Mouse (Mus musculus) neural tube, embryonic 13.5 days (tissue): ENCODE data around the gene Hivep3. TPM values are rescaled to one million over a fixed set of nuclear protein-coding genes. Genes with fewer than 3 reads are reported as not detected.

Experiments used
- ATAC-seq: fragments of 200-750 bp; cut with Nextera tagmentation; 2 replicates; pipeline ENCODE4 v1.8.0; 2017; ENCODE audit warnings: low read depth, mild to moderate bottlenecking, moderate TSS enrichment, moderate library complexity
- H3K27ac ChIP-seq: fragments of 300-500 bp; sonication (generic); replicated peaks from 2 replicates; pipeline ENCODE4 v1.5.1; 2015; ENCODE audit warnings: moderate library complexity, mild to moderate bottlenecking, inconsistent platforms
- H3K27me3 ChIP-seq: fragments of 300-500 bp; sonication (generic); 2 replicates; pipeline ENCODE4 v1.6.1; 2015; ENCODE audit warnings: mild to moderate bottlenecking, inconsistent platforms
- H3K36me3 ChIP-seq: fragments of 300-500 bp; sonication (generic); 2 replicates; pipeline ENCODE4 v1.6.1; 2015; ENCODE audit warnings: mild to moderate bottlenecking, inconsistent platforms
- H3K4me1 ChIP-seq: fragments of 300-500 bp; sonication (generic); replicated peaks from 2 replicates; pipeline ENCODE4 v1.6.1; 2015; ENCODE audit warnings: inconsistent platforms
- H3K4me2 ChIP-seq: fragments of 300-500 bp; sonication (generic); 2 replicates; pipeline ENCODE4 v1.6.1; 2015; ENCODE audit warnings: inconsistent platforms, mild to moderate bottlenecking, moderate library complexity
- H3K4me3 ChIP-seq: fragments of 300-500 bp; sonication (generic); 2 replicates; pipeline ENCODE4 v1.5.1; 2015; ENCODE audit warnings: mild to moderate bottlenecking, inconsistent platforms
- H3K9ac ChIP-seq: fragments of 300-500 bp; sonication (generic); 2 replicates; pipeline ENCODE4 v1.6.1; 2015; ENCODE audit warnings: moderate library complexity, mild to moderate bottlenecking, inconsistent platforms
- H3K9me3 ChIP-seq: fragments of 300-500 bp; sonication (generic); 2 replicates; pipeline ENCODE4 v1.6.1; 2016; ENCODE audit warnings: inconsistent platforms
- WGBS: fragments of 180-500 bp; shearing (Covaris S2); methylation state at CpG from one replicate; pipeline ENCODE4 v1.1.7; 2015; 5-methylcytosine and 5-hydroxymethylcytosine counted together
- polyA plus RNA-seq: library from polyadenylated mRNA; unstranded; fragments of >200 nt; fragmentation: Nextera tagmentation; extraction: Ambion mirVana; gene quantifications from 2 replicates; pipeline ENCODE4 v1.2.1, GENCODE M21; 2015

The Hivep3 gene
- polyA plus RNA-seq, 1 experiment from 2014 or later, result 20.6 TPM

- Histone ChIP-seq H3K9me3 (no peaks in the 10 kb centered on the region), H3K4me1 (peaks cover 12% of the 10 kb centered on the region), H3K36me3 (no peaks in the 10 kb centered on the region), H3K27me3 (peaks cover 6% of the 10 kb centered on the region; the same call in 1 of the 2 replicates), H3K4me3 (peak overlapping the region; percentile 19), H3K4me2 (peak overlapping the region; percentile 51), H3K9ac (peak overlapping the region; percentile 62), H3K27ac (no peak overlapping the region)
- 34% methylated on average over 3 of the region's 3 CpGs for WGBS
- peak; percentile 51 for ATAC-seq
These were observed 415.5 kb downstream of the Hivep3 start for GRCm38 (mm10) chr4:120149142-120149524.

- H3K36me3 ChIP-seq, result no peaks in the 10 kb centered on the region
- no peak overlapping the region for H3K4me2 ChIP-seq
- H3K4me3 ChIP-seq, result no peak overlapping the region
- H3K27me3 ChIP-seq, result peaks cover 6% of the 10 kb centered on the region; the same call in 1 of the 2 replicates
- no peaks in the 10 kb centered on the region for H3K9me3 ChIP-seq
- H3K9ac ChIP-seq, result no peak overlapping the region
- no peak for ATAC-seq
- H3K4me1 ChIP-seq, result peaks cover 12% of the 10 kb centered on the region
- no peak overlapping the region for H3K27ac ChIP-seq
- WGBS, result 54% methylated on average over 6 of the region's 6 CpGs
These were observed 416.8 kb downstream of the Hivep3 start for GRCm38 (mm10) chr4:120150345-120150920.

GRCm38 (mm10) chr4:120151906-120152305 is 418.3 kb downstream of the Hivep3 start:
- WGBS, result 85% methylated on average over 6 of the region's 6 CpGs
- no peak for ATAC-seq
- peaks cover 12% of the 10 kb centered on the region for H3K4me1 ChIP-seq
- no peaks in the 10 kb centered on the region for H3K9me3 ChIP-seq
- no peak overlapping the region for H3K9ac ChIP-seq
- H3K36me3 ChIP-seq, result no peaks in the 10 kb centered on the region
- H3K27ac ChIP-seq, result no peak overlapping the region
- peaks cover 6% of the 10 kb centered on the region; the same call in 1 of the 2 replicates for H3K27me3 ChIP-seq
- H3K4me3 ChIP-seq, result no peak overlapping the region
- no peak overlapping the region for H3K4me2 ChIP-seq

- no peak for ATAC-seq
- no peak overlapping the region for H3K27ac ChIP-seq
- 71% methylated on average over 4 of the region's 4 CpGs for WGBS
These were observed 419.1 kb downstream of the Hivep3 start for GRCm38 (mm10) chr4:120152648-120153047.

GRCm38 (mm10) chr4:120153736-120154135 is 420.2 kb downstream of the Hivep3 start:
- Histone ChIP-seq H3K9ac (no peak overlapping the region), H3K4me1 (peaks cover 5% of the 10 kb centered on the region), H3K4me2 (no peak overlapping the region), H3K27me3 (no peaks in the 10 kb centered on the region), H3K4me3 (no peak overlapping the region), H3K9me3 (no peaks in the 10 kb centered on the region), H3K36me3 (no peaks in the 10 kb centered on the region), H3K27ac (no peak overlapping the region)
- 91% methylated on average over 3 of the region's 3 CpGs for WGBS
- no peak for ATAC-seq

More at GRCm38 (mm10) chr4:120152648-120153047, 419.1 kb downstream of the Hivep3 start:
- H3K9ac ChIP-seq, result no peak overlapping the region
- H3K4me1 ChIP-seq, result peaks cover 12% of the 10 kb centered on the region
- H3K36me3 ChIP-seq, result no peaks in the 10 kb centered on the region
- no peak overlapping the region for H3K4me2 ChIP-seq
- no peaks in the 10 kb centered on the region for H3K9me3 ChIP-seq
- H3K4me3 ChIP-seq, result no peak overlapping the region
- peaks cover 4% of the 10 kb centered on the region; the same call in 1 of the 2 replicates for H3K27me3 ChIP-seq

GRCm38 (mm10) chr4:120158714-120159310 is 425.2 kb downstream of the Hivep3 start:
- Histone ChIP-seq H3K27me3 (peaks cover 13% of the 10 kb centered on the region), H3K4me3 (no peak overlapping the region), H3K27ac (no peak overlapping the region), H3K4me2 (no peak overlapping the region), H3K9ac (no peak overlapping the region), H3K36me3 (no peaks in the 10 kb centered on the region), H3K9me3 (no peaks in the 10 kb centered on the region), H3K4me1 (peaks cover 14% of the 10 kb centered on the region)
- WGBS, result 61% methylated on average over 5 of the region's 5 CpGs
- no peak for ATAC-seq

GRCm38 (mm10) chr4:120161166-120161949 is 427.8 kb downstream of the Hivep3 start, which contains the start of gene Edn2:
Gene Edn2, plus strand, starts transcription at chr4:120161206.
- Histone ChIP-seq H3K4me2 (no peak within 1 kb of the TSS), H3K36me3 (no peaks in the 10 kb centered on the region), H3K4me3 (no peak within 1 kb of the TSS), H3K4me1 (peaks cover 14% of the 10 kb centered on the region), H3K9ac (no peak within 1 kb of the TSS), H3K9me3 (no peaks in the 10 kb centered on the region), H3K27ac (no peak within 1 kb of the TSS), H3K27me3 (peaks cover 13% of the 10 kb centered on the region)
- 43% methylated on average over 29 of the region's 29 CpGs for WGBS
- 0 out of 2 replicates have a peak, but pooled peaks have one; percentile 40 for ATAC-seq

GRCm38 (mm10) chr4:120162586-120162985 is 429.0 kb downstream of the Hivep3 start:
- H3K9me3 ChIP-seq, result no peaks in the 10 kb centered on the region
- H3K4me2 ChIP-seq, result no peak overlapping the region
- peaks cover 14% of the 10 kb centered on the region for H3K4me1 ChIP-seq
- H3K9ac ChIP-seq, result no peak overlapping the region
- H3K27me3 ChIP-seq, result peaks cover 13% of the 10 kb centered on the region
- 92% methylated on average over 8 of the region's 8 CpGs for WGBS
- no peak overlapping the region for H3K27ac ChIP-seq
- H3K4me3 ChIP-seq, result no peak overlapping the region
- H3K36me3 ChIP-seq, result no peaks in the 10 kb centered on the region
- no peak for ATAC-seq

GRCm38 (mm10) chr4:120163242-120163641 is 429.7 kb downstream of the Hivep3 start:
- no peaks in the 10 kb centered on the region for H3K36me3 ChIP-seq
- H3K27ac ChIP-seq, result no peak overlapping the region
- no peaks in the 10 kb centered on the region for H3K9me3 ChIP-seq
- WGBS, result 59% methylated on average over 11 of the region's 11 CpGs
- H3K4me1 ChIP-seq, result peaks cover 14% of the 10 kb centered on the region
- no peak overlapping the region for H3K9ac ChIP-seq
- H3K27me3 ChIP-seq, result peaks cover 13% of the 10 kb centered on the region
- 0 out of 2 replicates have a peak, but pooled peaks have one; percentile 29 for ATAC-seq
- H3K4me2 ChIP-seq, result no peak overlapping the region
- H3K4me3 ChIP-seq, result no peak overlapping the region

- WGBS, result 93% methylated on average over 5 of the region's 5 CpGs
- ATAC-seq, result no peak
These were observed 430.7 kb downstream of the Hivep3 start for GRCm38 (mm10) chr4:120164316-120164715.

GRCm38 (mm10) chr4:120167778-120168177 is 434.2 kb downstream of the Hivep3 start:
- no peak overlapping the region for H3K27ac ChIP-seq
- no peak overlapping the region for H3K9ac ChIP-seq
- no peak overlapping the region for H3K4me2 ChIP-seq
- 75% methylated on average over 6 of the region's 6 CpGs for WGBS
- no peaks in the 10 kb centered on the region for H3K36me3 ChIP-seq
- no peaks in the 10 kb centered on the region for H3K27me3 ChIP-seq
- H3K4me3 ChIP-seq, result no peak overlapping the region
- H3K9me3 ChIP-seq, result no peaks in the 10 kb centered on the region
- H3K4me1 ChIP-seq, result peaks cover 37% of the 10 kb centered on the region
- no peak for ATAC-seq

More at GRCm38 (mm10) chr4:120164316-120164715, 430.7 kb downstream of the Hivep3 start:
- peaks cover 13% of the 10 kb centered on the region for H3K27me3 ChIP-seq
- no peaks in the 10 kb centered on the region for H3K9me3 ChIP-seq
- H3K27ac ChIP-seq, result no peak overlapping the region
- peaks cover 24% of the 10 kb centered on the region for H3K4me1 ChIP-seq
- no peaks in the 10 kb centered on the region for H3K36me3 ChIP-seq
- H3K4me2 ChIP-seq, result no peak overlapping the region
- no peak overlapping the region for H3K4me3 ChIP-seq
- no peak overlapping the region for H3K9ac ChIP-seq

- WGBS, result 90% methylated on average over 4 of the region's 4 CpGs
- Histone ChIP-seq H3K27me3 (no peaks in the 10 kb centered on the region), H3K4me2 (no peak overlapping the region), H3K4me3 (no peak overlapping the region), H3K9ac (no peak overlapping the region), H3K9me3 (no peaks in the 10 kb centered on the region), H3K36me3 (no peaks in the 10 kb centered on the region), H3K4me1 (peaks cover 36% of the 10 kb centered on the region), H3K27ac (no peak overlapping the region)
- ATAC-seq, result no peak
These were observed 434.8 kb downstream of the Hivep3 start for GRCm38 (mm10) chr4:120168346-120168745.
